23 mouse cellular contexts compared by ENCODE assay signal in the genomic region with DNA sequence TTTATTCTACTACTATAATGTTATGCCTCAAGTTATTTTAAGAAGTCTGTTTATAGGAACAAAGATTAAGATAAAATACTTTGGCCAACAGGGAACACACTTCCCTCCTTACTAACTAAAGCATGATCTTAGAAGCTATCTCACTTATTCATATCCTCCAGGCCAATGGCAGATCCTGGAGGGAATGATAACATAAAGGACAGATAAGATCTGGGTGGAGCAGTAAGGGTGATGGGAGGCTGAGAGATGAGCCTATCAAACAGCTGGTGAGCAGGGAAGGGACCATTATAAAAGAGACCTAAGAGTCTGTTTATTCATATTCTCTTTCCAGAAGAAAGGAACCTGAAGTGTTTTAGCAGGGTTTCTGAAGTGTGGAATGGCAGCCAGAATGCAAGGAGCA.
DNase-seq lines count a peak whose midpoint lies in the region; ATAC-seq and TF ChIP-seq lines count a peak whose summit lies in the region.
"Had no signal": no experiment of that assay in that cellular context is flagged by ENCODE, and none has a peak within 500 bp of the region (broad histone marks: within the 10 kb centered on the region; RNA-seq: fewer than 3 reads in every experiment).

No protein-coding gene starts in this region.

- H3K27me3 ChIP-seq in heart, adult 2 months (ENCODE audit: control insufficient read depth, insufficient read depth, low read length), result no peaks in the 10 kb centered on the region
- H3K27me3 ChIP-seq in lung, embryonic 14.5 days (ENCODE audit: insufficient read depth, low read length), result no peaks in the 10 kb centered on the region
- H3K27me3 ChIP-seq in stomach, postnatal 0 days (ENCODE audit: control insufficient read depth, insufficient read depth, low read length), result no peaks in the 10 kb centered on the region
- H3K27me3 ChIP-seq: limb, embryonic 15.5 days; lung, embryonic 15.5 days; megakaryocyte, embryonic 14.5 days; midbrain, embryonic 12.5 days; neural tube, embryonic 12.5 days had no signal

- H3K9me3 ChIP-seq in lung, embryonic 14.5 days (ENCODE audit: low read depth, low read length), result no peaks in the 10 kb centered on the region
- no peaks in the 10 kb centered on the region for H3K9me3 ChIP-seq in stomach, postnatal 0 days (ENCODE audit: control insufficient read depth, low read length)
- H3K9me3 ChIP-seq: limb, embryonic 10.5 days; limb, embryonic 15.5 days; lung, embryonic 15.5 days; megakaryocyte, embryonic 14.5 days; midbrain, embryonic 12.5 days; neural tube, embryonic 12.5 days had no signal

- DNase-seq in heart, adult 2 months, result no peak
- no peak for DNase-seq in heart, adult 9 months (ENCODE audit: low spot score in 2 of 2)
- DNase-seq in lung, embryonic 14.5 days, result no peak
- no peak for DNase-seq in lung, postnatal 4 days
- DNase-seq in lung, postnatal 25 days (ENCODE audit: low spot score), result peak; percentile 54
- no peak for DNase-seq in stomach, postnatal 0 days (ENCODE audit: low spot score)
- DNase-seq in adipocyte (ENCODE audit: low spot score), result no peak
- DNase-seq: kidney, postnatal 25 days; thymus, adult 2 months; thymus, postnatal 36 days had no signal

- H3K36me3 ChIP-seq in heart, adult 2 months (ENCODE audit: control insufficient read depth, insufficient read depth, low read length), result no peaks in the 10 kb centered on the region
- no peaks in the 10 kb centered on the region for H3K36me3 ChIP-seq in lung, embryonic 14.5 days (ENCODE audit: insufficient read depth)
- no peaks in the 10 kb centered on the region for H3K36me3 ChIP-seq in stomach, postnatal 0 days (ENCODE audit: control insufficient read depth, insufficient read depth, low read length)
- H3K36me3 ChIP-seq: limb, embryonic 10.5 days; limb, embryonic 15.5 days; lung, embryonic 15.5 days; midbrain, embryonic 12.5 days; neural tube, embryonic 12.5 days had no signal

- TF ChIP-seq EP300 in heart, adult 2 months (IDR thresholded peaks at IDR 0.05; ENCODE audit: insufficient read depth, low read depth, low read length), result no peak
- no peak for TF ChIP-seq EP300 in stomach, postnatal 0 days (optimal IDR thresholded peaks at IDR 0.05)

- H3K4me3 ChIP-seq in heart, adult 2 months, result no peak overlapping the region
- H3K4me3 ChIP-seq in lung, embryonic 14.5 days (ENCODE audit: low read depth, low read length), result no peak overlapping the region
- H3K4me3 ChIP-seq in stomach, postnatal 0 days (ENCODE audit: low read depth, low read length), result no peak overlapping the region
- H3K4me3 ChIP-seq: limb, embryonic 10.5 days; limb, embryonic 15.5 days; lung, embryonic 15.5 days; megakaryocyte, embryonic 14.5 days; midbrain, embryonic 12.5 days; myocyte; neural tube, embryonic 12.5 days had no signal

- TF ChIP-seq POLR2A in heart, adult 2 months (IDR thresholded peaks at IDR 0.05; ENCODE audit: insufficient read depth, low read depth, low read length), result no peak

- intact Hi-C loops in heart, adult 2 months (cut with DNase I), result loop anchor here (2.0 to 5.0 kb wide), 2 partner anchors 39 to 228 kb away; no protein-coding TSS in a partner anchor

- H3K4me1 ChIP-seq in heart, adult 2 months (ENCODE audit: control insufficient read depth, insufficient read depth, low read length), result peaks cover 5% of the 10 kb centered on the region
- H3K4me1 ChIP-seq in lung, embryonic 14.5 days (ENCODE audit: insufficient read depth), result peaks cover 18% of the 10 kb centered on the region
- H3K4me1 ChIP-seq in stomach, postnatal 0 days (replicated peaks; ENCODE audit: control insufficient read depth, insufficient read depth), result no peaks in the 10 kb centered on the region
- H3K4me1 ChIP-seq: limb, embryonic 10.5 days; limb, embryonic 15.5 days; midbrain, embryonic 12.5 days; neural tube, embryonic 12.5 days had no signal

- no peak for TF ChIP-seq CTCF in heart, adult 2 months (IDR thresholded peaks at IDR 0.05)
- TF ChIP-seq CTCF in lung, embryonic 14.5 days (IDR thresholded peaks at IDR 0.05; ENCODE audit: low read depth), result no peak
- no peak for TF ChIP-seq CTCF in stomach, postnatal 0 days (IDR thresholded peaks at IDR 0.05; ENCODE audit: low read depth)

- H3K4me2 ChIP-seq in lung, embryonic 14.5 days, result no peak overlapping the region
- no peak overlapping the region for H3K4me2 ChIP-seq in stomach, postnatal 0 days (replicated peaks; ENCODE audit: low read depth)
- H3K4me2 ChIP-seq: heart, embryonic 11.5 days; hindbrain, embryonic 14.5 days; limb, embryonic 15.5 days; lung, embryonic 15.5 days; midbrain, embryonic 12.5 days; neural tube, embryonic 12.5 days had no signal

- no peak for ATAC-seq in lung, embryonic 14.5 days (ENCODE audit: insufficient read depth)
- ATAC-seq in stomach, postnatal 0 days (ENCODE audit: low FRiP score, low TSS enrichment), result no peak
- ATAC-seq: CD4-positive, CD25-positive, alpha-beta regulatory T cell, adult 4 months; forebrain, embryonic 14.5 days; intestine, postnatal 0 days had no signal

- peak overlapping the region; percentile 29 for H3K27ac ChIP-seq in heart, adult 2 months
- peak overlapping the region; percentile 58 for H3K27ac ChIP-seq in lung, embryonic 14.5 days (ENCODE audit: low read depth)
- H3K27ac ChIP-seq in stomach, postnatal 0 days (replicated peaks), result peak overlapping the region; percentile 45; the same call in 1 of the 2 replicates
- H3K27ac ChIP-seq: hindbrain, embryonic 14.5 days; limb, embryonic 10.5 days; limb, embryonic 15.5 days; liver, embryonic 14.5 days; lung, embryonic 15.5 days; midbrain, embryonic 12.5 days; neural tube, embryonic 12.5 days had no signal

- no peaks in the 10 kb centered on the region for H3K79me2 ChIP-seq in heart, adult 2 months (replicated peaks; ENCODE audit: control insufficient read depth, insufficient read depth, low read length)

- no peak overlapping the region for H3K9ac ChIP-seq in heart, adult 2 months (ENCODE audit: low read depth, low read length)
- H3K9ac ChIP-seq in lung, embryonic 14.5 days, result no peak overlapping the region
- H3K9ac ChIP-seq in stomach, postnatal 0 days (ENCODE audit: low read length), result no peak overlapping the region
- H3K9ac ChIP-seq: hindbrain, embryonic 14.5 days; limb, embryonic 15.5 days; liver, embryonic 14.5 days; lung, embryonic 15.5 days; midbrain, embryonic 12.5 days; neural tube, embryonic 12.5 days had no signal
